Mouse (Mus musculus): ENCODE measurements around the gene Ccr4. TPM values are rescaled to one million over a fixed set of nuclear protein-coding genes. Genes with fewer than 3 reads are reported as not detected.
"Not testable (repeated sequence)": the region's sequence is repeated elsewhere in the genome, so short reads cannot be mapped to it uniquely, and the experiment has no call there.

Ccr4 gene
- total RNA-seq, 2 experiments from 2014 or later: not detected

GRCm38 (mm10) chr9:114525073-114525633 lies 20.4 kb upstream of the Ccr4 start:
- DNase-seq (ENCODE audit: low spot score in 2 of 2): no peak

GRCm38 (mm10) chr9:114522501-114522900 lies 17.8 kb upstream of the Ccr4 start:
- no peak for DNase-seq (ENCODE audit: low spot score in 2 of 2)

GRCm38 (mm10) chr9:114522041-114522440 lies 17.3 kb upstream of the Ccr4 start:
- DNase-seq (ENCODE audit: low spot score in 2 of 2): no peak

- DNase-seq (ENCODE audit: low spot score in 2 of 2): not testable (repeated sequence)
These were observed 15.8 kb upstream of the Ccr4 start for GRCm38 (mm10) chr9:114520529-114520928.

- DNase-seq (ENCODE audit: low spot score in 2 of 2): no peak
These were observed 14.2 kb upstream of the Ccr4 start for GRCm38 (mm10) chr9:114518812-114519477.

GRCm38 (mm10) chr9:114517924-114518497 lies 13.3 kb upstream of the Ccr4 start:
- DNase-seq (ENCODE audit: low spot score in 2 of 2): no peak

GRCm38 (mm10) chr9:114515364-114515763 lies 10.6 kb upstream of the Ccr4 start, which contains the start of gene C130032M10Rik:
TSS of gene C130032M10Rik (plus strand) at chr9:114515697.
- no peak for DNase-seq (ENCODE audit: low spot score in 2 of 2)

GRCm38 (mm10) chr9:114512831-114513230 lies 8.1 kb upstream of the Ccr4 start:
- DNase-seq (ENCODE audit: low spot score in 2 of 2): no peak

GRCm38 (mm10) chr9:114509785-114510184 lies 5.1 kb upstream of the Ccr4 start:
- DNase-seq (ENCODE audit: low spot score in 2 of 2): no peak

GRCm38 (mm10) chr9:114507421-114507820 lies 2.7 kb upstream of the Ccr4 start:
- DNase-seq (ENCODE audit: low spot score in 2 of 2): no peak

- no peak for DNase-seq (ENCODE audit: low spot score in 2 of 2)
These were observed 1.8 kb upstream of the Ccr4 start for GRCm38 (mm10) chr9:114506564-114506963.

- DNase-seq (ENCODE audit: low spot score in 2 of 2): no peak
These were observed 1.8 kb downstream of the Ccr4 start for GRCm38 (mm10) chr9:114502711-114503427.

GRCm38 (mm10) chr9:114501913-114502312 lies 2.8 kb downstream of the Ccr4 start:
- DNase-seq (ENCODE audit: low spot score in 2 of 2): no peak

GRCm38 (mm10) chr9:114501111-114501510 lies 3.6 kb downstream of the Ccr4 start:
- no peak for DNase-seq (ENCODE audit: low spot score in 2 of 2)

- peak; percentile 41 to 60 for DNase-seq (ENCODE audit: low spot score in 2 of 2)
These were observed 4.8 kb downstream of the Ccr4 start for GRCm38 (mm10) chr9:114499783-114500515.

- peak; percentile 83 to 88 for DNase-seq (ENCODE audit: low spot score in 2 of 2)
These were observed 6.5 kb downstream of the Ccr4 start for GRCm38 (mm10) chr9:114498218-114498617.

- DNase-seq (ENCODE audit: low spot score in 2 of 2): no peak
These were observed 8.2 kb downstream of the Ccr4 start for GRCm38 (mm10) chr9:114496469-114496868.

GRCm38 (mm10) chr9:114487481-114488258 lies 17.0 kb downstream of the Ccr4 start:
- DNase-seq (ENCODE audit: low spot score in 2 of 2): no peak

- no peak for DNase-seq (ENCODE audit: low spot score in 2 of 2)
These were observed 17.9 kb downstream of the Ccr4 start for GRCm38 (mm10) chr9:114486808-114487207.

- no peak for DNase-seq (ENCODE audit: low spot score in 2 of 2)
These were observed 19.9 kb downstream of the Ccr4 start for GRCm38 (mm10) chr9:114484771-114485170.

Data from left cerebral cortex, adult 18-20 months (tissue).